Mouse (Mus musculus) spleen, adult 2 months (tissue): ENCODE data around the gene Bfsp2. TPM values are rescaled to one million over a fixed set of nuclear protein-coding genes. Genes with fewer than 3 reads are reported as not detected.

Experiments used
- DNase-seq, 2 experiments: peaks; one replicate each; pipeline versions ENCODE4 v3.0.0 to v3.0.0-alpha.2; 2012 to 2021; ENCODE audit warnings: low spot score in 2 of 2, low read depth in 1 of 2
- H3K27ac ChIP-seq: fragments of 200-500 bp; 2 replicates; pipeline ENCODE4 v1.5.1; 2012; ENCODE audit warnings: low read length, inconsistent platforms; ENCODE audit not compliant: insufficient read depth
- H3K27me3 ChIP-seq: fragments of 200-500 bp; 2 replicates; pipeline ENCODE4 v1.6.1; 2012; ENCODE audit warnings: mild to moderate bottlenecking, moderate library complexity, low read length, inconsistent platforms; ENCODE audit not compliant: control insufficient read depth, insufficient read depth
- H3K36me3 ChIP-seq: fragments of 200-500 bp; 2 replicates; pipeline ENCODE4 v1.6.1; 2012; ENCODE audit warnings: mild to moderate bottlenecking, low read length, inconsistent platforms; ENCODE audit not compliant: control insufficient read depth, insufficient read depth
- H3K4me1 ChIP-seq: fragments of 200-500 bp; 2 replicates; pipeline ENCODE4 v1.6.1; 2011; ENCODE audit warnings: inconsistent platforms; ENCODE audit not compliant: control insufficient read depth, insufficient read depth, insufficient read length
- H3K4me3 ChIP-seq: fragments of 200-500 bp; 2 replicates; pipeline ENCODE4 v1.5.1; 2011; ENCODE audit warnings: mild to moderate bottlenecking, inconsistent platforms; ENCODE audit not compliant: insufficient read depth, insufficient read length; ENCODE audit errors: extremely low read depth
- CTCF ChIP-seq: fragments of 200-500 bp; IDR thresholded peaks from 2 replicates; pipeline ENCODE4 v1.5.1; 2011; ENCODE audit warnings: mild to moderate bottlenecking, inconsistent platforms; ENCODE audit not compliant: insufficient read depth, insufficient read length, insufficient replicate concordance; ENCODE audit errors: extremely low read depth
- POLR2A ChIP-seq: fragments of 200-500 bp; IDR thresholded peaks from 2 replicates; pipeline ENCODE4 v1.6.1; 2011; ENCODE audit warnings: low read depth, low read length, inconsistent platforms
- WGBS: fragments of 180-500 bp; shearing (Covaris S2); methylation state at CpG from one replicate; pipeline ENCODE4 v1.1.7; 2018; 5-methylcytosine and 5-hydroxymethylcytosine counted together
- polyA plus RNA-seq: library from polyadenylated mRNA; depleted of rRNA; stranded (reverse); fragments of >200 nt; gene quantifications from 2 replicates; pipeline ENCODE4 v1.2.3, GENCODE M21; 2012

Gene Bfsp2
- polyA plus RNA-seq, 1 experiment, result 6.9 TPM

- DNase-seq, result peak; percentile 82 to 88
- 6% methylated on average over 7 of the region's 7 CpGs for WGBS
- no peak for TF ChIP-seq CTCF
- TF ChIP-seq POLR2A, result no peak
- Histone ChIP-seq H3K36me3 (no peaks in the 10 kb centered on the region), H3K27me3 (no peaks in the 10 kb centered on the region), H3K27ac (peak overlapping the region; percentile 91), H3K4me3 (no peak overlapping the region; the same call in 1 of the 2 replicates), H3K4me1 (peaks cover 4% of the 10 kb centered on the region; the same call in 1 of the 2 replicates)
These were observed 31.1 kb downstream of the Bfsp2 start for GRCm38 (mm10) chr9:103449092-103449491.

- 90% methylated on average over 5 of the region's 5 CpGs for WGBS
- Histone ChIP-seq H3K27ac (no peak overlapping the region), H3K4me1 (no peaks in the 10 kb centered on the region), H3K36me3 (no peaks in the 10 kb centered on the region), H3K27me3 (no peaks in the 10 kb centered on the region), H3K4me3 (no peak overlapping the region)
- TF ChIP-seq POLR2A (no peak), CTCF (no peak)
- DNase-seq, result no peak
These were observed 35.6 kb downstream of the Bfsp2 start for GRCm38 (mm10) chr9:103444656-103445055.

- Histone ChIP-seq H3K27me3 (no peaks in the 10 kb centered on the region), H3K4me3 (no peak overlapping the region), H3K36me3 (no peaks in the 10 kb centered on the region), H3K27ac (no peak overlapping the region), H3K4me1 (peaks cover 3% of the 10 kb centered on the region; the same call in 1 of the 2 replicates)
- no peak for TF ChIP-seq POLR2A
- TF ChIP-seq CTCF, result no peak
- no peak for DNase-seq
- WGBS, result 88% methylated on average over 7 of the region's 7 CpGs
These were observed 36.4 kb downstream of the Bfsp2 start for GRCm38 (mm10) chr9:103443824-103444185.

GRCm38 (mm10) chr9:103443121-103443823 is 36.9 kb downstream of the Bfsp2 start:
- no peak for TF ChIP-seq CTCF
- Histone ChIP-seq H3K27me3 (no peaks in the 10 kb centered on the region), H3K4me3 (no peak overlapping the region), H3K27ac (no peak overlapping the region), H3K4me1 (peaks cover 4% of the 10 kb centered on the region; the same call in 1 of the 2 replicates), H3K36me3 (no peaks in the 10 kb centered on the region)
- 88% methylated on average over 13 of the region's 13 CpGs for WGBS
- DNase-seq, result no peak

GRCm38 (mm10) chr9:103440597-103440996 is 39.6 kb downstream of the Bfsp2 start:
- Histone ChIP-seq H3K36me3 (no peaks in the 10 kb centered on the region), H3K27me3 (no peaks in the 10 kb centered on the region), H3K4me3 (no peak overlapping the region), H3K4me1 (peaks cover 6% of the 10 kb centered on the region; the same call in 1 of the 2 replicates), H3K27ac (no peak overlapping the region)
- DNase-seq, result no peak
- 74% methylated on average over 3 of the region's 3 CpGs for WGBS
- no peak for TF ChIP-seq CTCF
- no peak for TF ChIP-seq POLR2A

GRCm38 (mm10) chr9:103437104-103437503 is 43.1 kb downstream of the Bfsp2 start:
- Histone ChIP-seq H3K27me3 (no peaks in the 10 kb centered on the region), H3K36me3 (no peaks in the 10 kb centered on the region), H3K4me3 (no peak overlapping the region), H3K4me1 (peaks cover 13% of the 10 kb centered on the region; the same call in 1 of the 2 replicates), H3K27ac (no peak overlapping the region)
- no peak for TF ChIP-seq POLR2A
- TF ChIP-seq CTCF, result no peak
- no peak for DNase-seq
- 89% methylated on average over 5 of the region's 5 CpGs for WGBS

GRCm38 (mm10) chr9:103434116-103434515 is 46.1 kb downstream of the Bfsp2 start:
- TF ChIP-seq CTCF (peak; percentile 83; the same call in 1 of the 2 replicates), POLR2A (no peak)
- no peak overlapping the region for H3K4me3 ChIP-seq
- no peak overlapping the region for H3K27ac ChIP-seq
- peak; percentile 37 to 44 for DNase-seq
- H3K4me1 ChIP-seq, result peaks cover 13% of the 10 kb centered on the region; the same call in 1 of the 2 replicates
- no peaks in the 10 kb centered on the region for H3K36me3 ChIP-seq
- no peaks in the 10 kb centered on the region for H3K27me3 ChIP-seq
- 20% methylated on average over 4 of the region's 4 CpGs for WGBS
